Mouse (Mus musculus) lung, postnatal 10 days (tissue): ENCODE data around the gene Magi1.
"Not testable (repeated sequence)": the region's sequence is repeated elsewhere in the genome, so short reads cannot be mapped to it uniquely, and the experiment has no call there.

ENCODE experiments used
- DNase-seq: peaks from one replicate; pipeline ENCODE4 v3.0.0; 2021

Magi1 gene

DNA sequence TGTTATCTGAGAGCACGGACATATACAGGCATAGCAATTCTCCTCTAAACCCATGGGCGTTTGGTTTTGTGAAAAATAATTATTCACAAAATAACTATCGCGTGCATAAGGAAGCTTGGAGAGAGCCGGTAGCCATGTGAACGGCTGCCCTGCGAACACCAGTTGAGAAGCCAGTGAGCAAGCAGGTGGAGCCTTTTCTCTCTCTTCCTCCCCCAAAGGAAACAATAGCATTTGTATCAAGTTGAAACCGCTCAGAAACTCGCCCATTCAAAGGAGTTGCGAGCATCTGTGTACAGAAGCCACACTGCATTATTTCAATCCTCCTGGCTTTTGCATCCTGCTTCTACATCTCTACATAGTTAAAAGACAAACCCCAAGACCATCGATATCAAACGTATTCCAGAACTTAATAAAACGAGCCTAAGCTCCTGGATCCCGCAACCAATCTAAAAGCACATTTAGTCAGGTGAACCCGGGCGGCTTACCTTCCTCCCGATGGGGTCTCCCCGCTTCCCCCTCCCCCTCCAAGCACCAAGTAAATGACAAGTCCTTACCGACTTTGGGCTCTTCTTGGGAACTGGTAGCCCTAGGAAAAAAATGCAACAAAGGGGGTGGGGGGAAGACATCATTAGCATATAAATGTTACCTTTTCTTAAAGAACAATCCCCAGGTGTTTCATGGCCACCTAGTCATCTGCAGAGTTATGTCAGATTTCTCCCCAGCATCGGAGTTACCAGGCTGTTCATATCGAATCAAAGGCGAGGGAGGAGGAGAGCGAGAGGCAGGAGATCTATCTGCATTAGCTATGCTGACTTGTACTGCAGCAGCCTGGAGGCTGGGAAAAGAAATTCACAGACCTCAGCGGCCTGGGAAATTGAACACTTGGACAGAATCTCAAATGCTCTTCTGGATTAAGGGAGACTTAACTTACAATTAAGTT is 566.8 kb downstream of the Magi1 start:
- no peak for DNase-seq

DNA sequence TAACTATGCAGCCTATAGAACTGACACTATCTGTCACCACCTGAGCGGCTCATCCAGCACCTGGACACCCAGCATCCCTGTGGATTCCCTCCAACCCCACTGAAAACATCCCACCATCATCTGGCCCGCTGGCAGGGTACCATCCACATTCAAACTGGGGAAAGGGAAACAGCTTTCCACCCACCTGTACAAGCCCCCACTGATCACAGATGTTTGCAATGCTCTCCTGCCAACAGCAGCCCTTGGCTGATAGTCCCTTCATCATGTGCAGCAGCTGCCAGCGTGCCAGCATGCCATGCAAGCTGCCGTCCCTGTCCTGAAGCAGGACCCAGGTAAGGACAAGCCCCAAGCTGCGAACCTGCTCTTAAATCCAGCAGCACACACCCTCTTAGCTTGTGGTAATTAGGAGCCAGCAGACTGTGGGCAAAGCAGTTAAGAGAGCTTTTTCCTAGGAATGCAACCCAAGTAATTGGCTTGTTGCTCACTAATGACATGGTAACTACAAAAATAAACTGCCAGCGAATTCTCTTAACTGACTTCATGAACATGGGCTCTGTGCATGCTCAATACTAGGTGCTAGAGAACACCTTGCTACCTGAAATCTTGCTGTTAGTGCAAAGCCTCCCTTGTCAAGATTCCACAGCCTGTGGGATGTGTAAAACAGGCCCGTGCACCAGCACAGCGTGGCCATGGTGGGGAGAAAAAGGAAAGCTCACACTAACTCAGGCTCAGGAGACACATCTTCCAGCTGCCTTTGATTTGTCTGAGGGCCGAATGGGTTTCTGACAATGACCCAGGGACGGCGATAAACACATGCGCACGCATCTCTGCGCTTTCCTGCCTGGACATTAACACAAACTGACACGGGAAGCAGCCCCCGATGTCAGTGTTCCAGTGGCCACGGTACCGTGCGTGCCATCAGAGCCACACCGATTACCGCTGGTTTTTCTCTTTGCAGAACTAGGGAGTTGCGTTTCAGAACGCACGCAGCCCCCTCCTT is 568.2 kb downstream of the Magi1 start:
- peak; percentile 26 for DNase-seq

DNA sequence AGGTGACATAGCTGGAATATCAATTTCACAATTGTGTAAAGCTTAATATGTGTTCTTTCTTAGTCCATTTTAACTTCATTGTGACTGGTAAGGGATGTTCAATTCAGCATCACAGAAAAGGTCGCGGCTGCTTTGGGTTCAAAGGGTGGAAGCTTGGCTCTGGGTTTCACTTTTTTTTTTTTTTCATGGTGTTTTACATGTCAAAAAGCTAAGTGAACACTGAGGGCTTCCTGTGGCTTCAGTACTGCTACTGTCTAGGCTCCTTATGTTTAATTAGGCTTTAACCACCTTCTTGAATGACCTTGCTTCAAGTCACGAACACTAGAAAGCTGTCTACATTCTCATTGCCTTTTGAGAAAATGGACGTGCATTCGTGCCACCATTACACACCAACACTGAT is 579.4 kb downstream of the Magi1 start:
- no peak for DNase-seq

DNA sequence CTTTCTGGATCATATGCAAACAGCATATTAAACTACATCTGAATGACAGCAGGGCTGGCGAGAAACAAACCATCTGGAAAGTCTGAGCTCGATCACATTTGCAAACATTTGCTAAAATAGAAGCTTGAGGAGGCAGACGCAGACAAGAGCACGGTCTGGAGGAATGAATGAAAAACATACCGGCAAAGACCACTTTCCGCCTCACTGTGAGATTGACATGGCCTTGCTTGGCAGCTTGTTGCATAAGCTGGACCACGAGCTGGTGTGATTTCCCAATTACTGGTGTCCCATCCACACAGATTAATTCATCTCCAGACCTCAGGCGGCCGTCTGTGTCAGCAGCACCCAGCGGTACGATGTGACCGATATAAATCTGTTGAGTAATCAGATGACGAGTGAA is 584.3 kb downstream of the Magi1 start:
- DNase-seq, result no peak

DNA sequence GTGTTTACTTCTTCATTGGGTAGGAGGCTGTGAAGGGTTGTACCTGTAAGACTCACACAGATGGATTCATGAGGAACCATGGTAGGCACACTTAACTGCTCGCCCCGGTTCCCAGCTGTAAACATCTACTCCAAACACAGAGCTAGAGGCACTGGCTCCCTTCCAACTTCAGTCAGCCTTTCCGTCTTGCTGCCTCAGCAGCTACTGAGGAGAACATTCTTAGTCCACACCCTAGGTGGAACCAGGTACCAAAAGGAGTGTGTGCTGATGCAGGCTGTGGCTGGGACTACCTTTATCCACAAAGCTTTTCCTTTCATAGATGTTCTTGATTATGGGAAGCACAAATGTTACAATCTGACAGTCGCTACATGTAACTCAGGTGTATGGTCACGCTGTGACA is 585.8 kb downstream of the Magi1 start:
- DNase-seq, result no peak

DNA sequence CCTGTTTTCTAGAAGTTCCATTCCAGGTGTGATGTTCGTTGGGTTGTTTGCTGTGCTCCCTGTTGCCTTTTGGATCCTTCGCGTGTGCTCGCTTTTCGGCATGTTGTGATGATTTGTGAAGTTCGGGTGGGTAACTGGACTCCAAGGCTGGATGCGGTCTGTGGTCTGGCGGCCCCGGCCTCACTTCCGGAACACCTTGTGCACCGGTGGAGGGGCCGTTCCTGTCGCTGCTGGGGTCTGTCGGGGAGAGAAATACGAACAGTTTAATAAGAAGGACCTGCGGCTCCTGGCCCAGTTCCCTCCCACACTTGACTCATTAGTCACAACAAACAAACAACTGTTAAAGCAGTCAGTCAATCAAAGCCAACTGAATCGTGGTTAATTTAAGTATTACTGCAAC is 605.0 kb downstream of the Magi1 start:
- no peak for DNase-seq

DNA sequence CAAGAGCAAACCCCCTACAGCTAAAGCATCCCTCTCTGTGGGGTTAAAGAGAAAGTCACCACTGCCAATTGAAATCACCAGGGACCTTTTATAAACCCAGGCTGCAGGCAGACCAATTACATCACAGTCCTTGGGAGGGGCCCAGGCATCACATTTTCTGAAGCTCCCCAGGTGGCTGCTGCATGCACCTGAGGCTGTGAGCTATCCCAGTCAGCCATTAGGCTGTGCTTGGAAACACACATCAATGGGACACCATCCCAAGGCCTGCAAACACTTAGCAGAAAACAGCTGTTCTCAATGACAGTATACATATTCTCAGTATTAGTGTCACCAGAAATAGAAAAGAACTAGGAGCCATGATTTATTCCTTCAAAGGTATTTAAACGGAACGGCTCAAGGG is 617.0 kb downstream of the Magi1 start:
- DNase-seq, result no peak

DNA sequence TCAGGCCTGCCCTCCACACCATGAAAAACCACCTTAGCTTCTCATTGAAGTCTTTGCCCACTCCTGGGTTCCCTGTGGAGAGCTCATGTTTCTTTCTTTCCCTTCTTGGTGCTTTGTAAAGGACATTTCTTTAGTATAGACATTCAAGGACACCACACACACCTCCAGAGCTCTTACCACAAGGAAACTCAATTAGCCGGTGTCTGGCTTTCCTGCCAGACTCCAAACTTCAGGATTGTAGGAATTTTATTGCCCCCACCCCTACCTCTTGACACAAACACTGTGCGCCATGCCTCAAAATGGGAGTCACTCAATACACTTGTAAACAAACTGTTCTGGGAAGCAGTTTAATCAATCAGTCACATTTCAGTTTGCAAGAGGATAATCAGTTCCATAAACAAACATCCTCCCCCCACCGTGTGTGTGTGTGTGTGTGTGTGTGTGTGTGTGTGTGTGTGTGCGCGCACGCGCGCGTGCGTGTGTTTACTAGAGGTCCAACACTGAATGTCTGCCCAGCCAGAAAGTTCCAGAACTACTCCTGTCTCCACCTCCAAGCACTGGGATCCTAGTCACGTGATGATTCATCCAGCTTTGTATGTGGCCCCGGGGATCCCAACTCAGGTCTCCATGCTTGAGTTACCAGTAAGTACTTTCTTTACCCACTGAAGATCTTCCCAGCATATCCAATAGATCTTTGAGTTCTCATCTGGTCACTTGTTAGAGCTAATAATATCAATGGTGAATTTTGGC is 618.5 kb downstream of the Magi1 start:
- DNase-seq, result no peak

DNA sequence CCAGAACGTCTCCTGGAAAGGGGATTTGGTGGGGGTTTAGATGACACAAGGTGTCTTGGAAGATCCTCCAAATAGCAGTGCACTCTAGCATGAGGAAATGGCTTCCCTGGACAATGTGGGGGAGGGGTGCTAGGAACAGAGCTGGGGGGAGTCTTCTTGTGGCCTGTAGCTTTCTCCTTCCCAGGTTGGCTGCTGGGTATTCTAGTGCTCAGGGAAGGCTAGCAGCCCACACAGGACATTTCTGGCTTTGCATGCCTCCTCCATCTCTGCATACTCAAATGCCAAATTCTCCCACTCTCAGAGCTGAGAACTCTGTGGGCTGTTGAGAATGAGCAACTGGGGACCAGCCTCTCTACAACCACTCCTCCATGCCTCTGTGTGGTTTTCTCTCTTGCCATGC is 622.6 kb downstream of the Magi1 start:
- DNase-seq, result no peak

DNA sequence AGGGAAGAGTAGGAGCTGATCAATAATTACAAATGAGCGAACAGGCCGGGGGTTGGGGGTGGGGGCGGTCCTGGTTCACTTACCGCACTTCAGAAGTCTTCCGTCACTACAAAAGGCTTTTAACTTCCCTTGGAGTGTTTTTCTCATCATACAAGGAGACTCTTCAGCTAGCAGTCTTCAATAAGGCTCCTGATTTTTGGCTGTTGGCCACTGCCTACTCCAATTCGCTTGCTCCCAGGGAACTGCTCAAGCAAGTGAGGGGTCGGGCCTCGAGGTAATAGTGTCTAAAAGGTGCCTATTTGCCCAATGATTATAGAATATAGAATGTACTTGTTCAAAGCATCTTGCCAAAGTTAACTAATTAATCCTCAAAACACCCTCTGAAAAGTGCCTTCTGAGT is 624.2 kb downstream of the Magi1 start:
- no peak for DNase-seq

DNA sequence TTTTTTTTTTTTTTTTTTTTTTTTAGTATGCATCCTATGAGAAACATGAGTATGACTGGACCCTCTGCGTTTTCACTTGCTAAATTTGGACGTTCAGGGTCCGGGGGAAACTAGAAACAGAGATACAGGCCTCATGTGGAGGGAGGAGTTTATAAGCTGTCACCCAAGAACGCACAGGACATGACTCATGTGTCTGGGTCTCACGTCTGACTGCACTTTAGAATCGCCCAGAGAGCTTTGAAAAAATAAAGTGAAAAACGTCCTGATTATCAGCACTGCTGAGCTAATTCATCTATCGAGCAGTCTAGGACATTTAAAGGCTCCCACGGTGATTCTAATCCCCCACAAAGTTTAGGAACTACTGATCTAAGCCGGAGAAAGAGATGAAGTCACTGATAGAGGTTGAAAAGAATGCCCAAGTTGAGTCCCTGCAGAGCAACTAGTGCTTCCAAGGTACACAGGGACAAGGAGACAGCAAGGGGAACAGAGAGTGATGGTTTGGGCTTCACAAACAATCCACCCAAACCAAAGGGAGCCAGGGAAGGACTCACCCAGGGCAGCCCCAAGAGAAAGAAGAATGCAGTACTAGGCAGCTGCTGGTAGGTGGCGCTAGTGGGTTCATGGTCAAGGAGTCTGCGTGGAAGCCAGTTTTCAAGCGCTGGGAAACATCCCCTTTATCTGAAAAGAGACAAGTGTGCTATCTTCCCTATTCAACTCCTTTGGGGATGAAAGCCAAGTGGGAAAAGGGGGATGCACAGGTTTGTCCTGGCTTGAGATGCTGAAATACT is 626.3 kb downstream of the Magi1 start:
- peak; percentile 81 for DNase-seq

DNA sequence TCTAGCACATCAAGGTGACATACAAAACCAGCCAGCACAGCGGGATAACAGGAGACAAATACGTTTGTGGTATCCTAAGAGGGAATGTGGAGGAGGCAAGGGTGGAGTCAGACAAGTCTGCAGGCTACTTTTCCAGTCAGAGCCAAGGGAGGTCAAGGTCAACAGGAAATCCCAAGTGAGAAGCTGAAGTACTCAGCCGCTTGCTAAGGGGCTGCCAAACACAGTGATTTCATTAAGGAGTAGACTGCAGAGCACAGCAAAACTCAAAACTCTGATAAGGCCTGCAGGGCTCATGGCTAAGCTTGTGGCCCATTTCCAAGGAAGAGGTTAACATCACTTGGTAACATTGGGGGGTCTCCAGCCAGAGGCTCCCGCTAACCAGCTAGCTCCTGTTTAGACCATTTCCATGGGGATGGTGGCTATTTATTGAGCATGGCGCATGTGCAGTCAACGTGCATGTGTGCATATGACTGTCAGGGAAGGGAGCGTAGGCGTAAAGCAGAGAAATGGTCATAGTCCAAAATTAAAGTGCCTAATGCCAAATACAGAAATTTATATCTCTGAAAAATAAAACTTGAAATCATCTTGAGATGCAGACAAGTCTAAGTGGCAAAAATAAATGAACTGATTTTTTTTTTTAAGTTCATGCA is 635.0 kb downstream of the Magi1 start:
- peak; percentile 67 for DNase-seq

DNA sequence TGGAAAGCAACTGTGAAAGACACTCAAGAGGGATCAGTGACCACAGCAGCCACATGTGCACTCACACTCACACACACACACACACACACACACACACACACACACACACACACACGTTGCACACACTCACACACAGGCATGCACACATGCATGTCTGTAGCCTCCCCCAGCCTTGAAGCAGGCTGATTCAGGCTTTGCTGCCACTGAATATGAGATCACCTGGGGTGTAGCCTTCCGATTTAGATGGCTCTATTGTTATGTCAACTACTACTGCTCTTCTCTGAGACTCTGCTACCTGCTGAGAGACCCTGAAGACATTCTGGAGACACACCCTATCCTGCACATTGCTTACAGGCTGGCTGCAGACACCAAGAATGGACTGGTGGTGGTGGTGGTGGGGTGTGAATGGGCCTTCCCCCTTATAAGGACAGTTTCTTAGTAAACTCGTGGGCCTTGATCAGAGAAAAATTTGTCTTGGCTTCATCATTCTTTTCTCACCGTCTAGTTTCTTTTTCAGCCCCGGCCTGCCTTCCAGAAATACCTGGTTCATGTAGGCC is 653.9 kb downstream of the Magi1 start:
- DNase-seq, result not testable (repeated sequence)

DNA sequence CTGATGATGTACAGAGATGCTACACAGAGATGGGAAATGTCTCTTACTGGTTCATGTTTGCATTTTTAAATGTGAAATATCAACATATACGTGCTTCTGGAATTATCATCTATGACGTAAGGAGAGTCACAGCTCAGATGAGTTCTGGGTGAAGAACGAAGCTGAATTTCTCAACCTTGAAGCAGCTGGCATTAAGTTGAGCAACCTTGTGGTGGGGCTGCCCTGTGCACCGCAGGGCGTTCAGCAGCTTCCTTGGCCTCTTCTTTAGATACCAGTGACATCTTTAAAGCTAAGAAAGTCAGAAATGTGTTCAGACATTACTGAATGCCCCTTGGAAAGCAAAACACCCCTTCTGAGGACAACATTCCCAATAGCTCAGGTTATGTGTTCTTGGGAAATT is 656.5 kb downstream of the Magi1 start:
- no peak for DNase-seq
